Mouse (Mus musculus): ENCODE measurements around the gene Hk3.

The Hk3 gene

DNA sequence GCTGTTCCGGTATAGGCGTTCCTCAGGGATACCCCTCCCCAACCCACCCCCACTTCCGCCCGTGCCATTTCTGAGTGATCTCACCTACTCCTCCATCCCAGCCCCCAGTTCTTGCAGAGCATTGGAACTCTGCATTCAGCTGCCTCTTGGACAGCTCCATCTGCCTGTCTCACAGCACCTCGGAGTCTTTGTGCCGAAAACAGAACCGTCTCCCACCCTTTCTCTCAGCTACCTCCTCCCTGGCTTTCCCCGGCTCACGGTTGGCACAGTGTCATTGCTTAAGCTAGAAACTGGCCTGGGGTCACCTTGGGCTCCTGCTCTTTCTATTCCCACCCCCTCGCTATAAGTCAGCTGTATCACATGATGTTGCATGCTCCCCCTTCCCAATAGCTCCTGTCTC, 20.8 kb downstream of the Hk3 start:
- DNase-seq, result no peak

DNA sequence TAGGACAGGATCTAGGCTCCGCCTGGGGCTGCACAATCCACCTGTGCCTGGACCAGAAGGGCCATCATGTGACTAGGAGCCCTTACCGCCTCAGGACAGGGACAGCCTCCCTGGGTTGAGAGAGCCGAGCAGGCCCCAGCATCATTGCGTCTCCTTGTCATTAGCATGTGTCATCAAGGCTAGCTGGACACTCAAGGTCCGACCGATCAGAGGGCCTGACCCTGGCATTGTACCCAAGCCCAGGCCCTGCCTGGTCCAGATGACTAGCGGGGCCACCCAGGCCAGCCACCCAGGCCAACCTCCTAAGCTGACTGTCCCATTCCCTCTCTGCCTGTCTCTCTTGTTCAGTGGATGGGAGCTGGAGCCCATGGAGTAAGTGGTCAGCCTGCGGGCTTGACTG, 23.6 kb downstream of the Hk3 start:
- DNase-seq, result no peak

DNA sequence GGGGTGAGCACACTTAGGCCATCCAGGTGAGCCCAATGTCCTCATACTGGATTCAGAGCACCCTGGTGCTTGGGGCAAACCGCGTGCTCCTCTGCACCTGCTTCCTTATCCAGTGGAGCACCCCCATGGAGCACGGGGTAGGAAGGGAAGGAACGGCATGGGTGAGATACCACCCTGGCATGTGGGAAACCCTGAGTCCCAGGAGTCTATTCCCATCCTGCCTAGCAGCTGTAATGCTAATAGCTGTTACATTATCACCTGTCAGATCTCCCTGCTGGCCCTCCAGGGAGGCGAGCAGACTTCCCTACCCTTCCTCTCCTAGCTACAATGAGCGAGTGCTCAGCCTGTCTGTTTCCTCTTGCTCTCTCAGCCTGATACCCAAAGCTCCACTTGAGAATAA, 26.0 kb downstream of the Hk3 start:
- no peak for DNase-seq

DNA sequence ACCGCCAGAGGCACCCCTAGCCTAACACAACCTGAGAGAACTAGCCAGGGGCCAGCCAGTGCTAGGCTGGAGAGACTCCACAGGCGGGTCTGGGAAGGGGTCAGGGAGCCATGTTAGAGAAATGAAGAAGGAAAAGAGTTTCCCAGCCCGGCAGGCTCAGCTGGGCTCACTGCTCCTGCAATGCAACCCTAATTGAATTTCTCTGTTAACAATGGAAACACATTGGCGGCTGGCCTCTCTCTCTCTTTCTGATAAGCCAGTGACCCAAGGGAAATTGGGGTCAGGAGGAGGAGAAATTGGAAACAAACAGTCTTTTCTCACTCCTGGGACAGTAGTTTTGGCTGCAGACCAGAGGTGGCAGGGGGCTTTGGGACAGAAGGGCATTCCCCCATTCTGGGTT, 26.6 kb downstream of the Hk3 start:
- no peak for DNase-seq

DNA sequence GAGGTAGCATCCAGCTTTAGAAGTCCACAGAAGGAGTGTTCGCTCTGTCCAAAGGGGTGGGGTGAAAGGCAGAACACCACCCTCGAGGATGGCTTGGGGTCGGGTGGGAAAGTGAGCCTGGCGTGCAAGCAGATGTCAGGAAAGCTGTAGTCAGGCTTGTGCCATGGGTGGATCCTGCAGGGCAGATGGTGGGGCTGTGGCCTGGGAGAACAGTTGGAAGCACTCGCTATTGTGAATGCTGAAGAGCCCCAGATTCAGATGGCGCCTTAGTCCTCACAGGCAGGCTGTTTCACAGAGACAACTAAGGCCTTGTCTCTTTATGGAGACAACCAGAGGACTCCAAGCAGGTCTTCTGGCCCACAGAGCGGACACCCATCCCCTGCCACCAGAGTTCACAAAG, 29.0 kb downstream of the Hk3 start:
- no peak for DNase-seq

DNA sequence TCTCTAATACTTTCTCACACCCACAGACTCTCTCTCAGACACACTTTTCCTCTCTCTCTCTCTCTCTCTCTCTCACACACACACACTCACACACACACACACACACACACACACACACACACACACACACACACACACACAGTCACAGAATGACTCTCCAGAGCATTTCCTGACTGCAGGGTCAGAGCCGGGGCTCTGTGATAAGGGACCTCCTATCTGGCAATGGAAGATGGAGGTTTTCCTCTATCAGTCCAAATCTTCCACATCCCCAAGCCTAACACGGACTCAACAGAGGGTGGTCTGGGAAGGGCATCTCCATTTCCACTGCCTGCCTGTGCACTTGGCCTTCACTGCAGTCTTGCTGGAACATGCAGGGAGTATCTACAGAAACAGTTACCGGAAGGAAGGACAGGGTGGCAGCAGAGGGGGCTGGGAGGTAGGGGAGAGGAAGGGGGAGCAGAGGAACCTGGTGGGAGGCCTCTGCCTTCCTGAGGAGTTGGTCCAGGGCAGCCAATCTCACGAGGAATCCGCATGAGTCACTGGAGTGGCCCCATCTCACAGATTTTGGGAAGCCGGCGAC, 32.9 kb downstream of the Hk3 start:
- no peak for DNase-seq

DNA sequence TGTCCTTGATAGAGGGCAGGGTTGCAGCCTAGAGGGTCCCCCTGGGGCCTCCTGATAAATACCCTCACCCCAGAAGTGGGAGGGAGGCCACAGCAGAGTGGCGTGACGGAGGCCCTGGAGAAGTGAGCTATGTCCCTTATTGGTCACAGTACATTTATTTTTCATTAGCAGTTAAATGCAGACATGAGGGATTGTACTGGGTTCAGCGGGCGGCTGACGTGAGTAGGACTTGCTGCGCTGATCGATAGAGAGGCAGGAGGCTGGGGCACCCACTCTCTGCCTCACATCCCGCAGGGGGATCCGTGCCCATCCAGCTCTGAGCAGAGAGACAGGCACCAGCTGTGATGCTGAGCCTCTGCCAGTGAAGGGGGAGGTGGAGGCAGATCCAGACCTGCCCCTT, 33.8 kb downstream of the Hk3 start:
- DNase-seq, result no peak

DNA sequence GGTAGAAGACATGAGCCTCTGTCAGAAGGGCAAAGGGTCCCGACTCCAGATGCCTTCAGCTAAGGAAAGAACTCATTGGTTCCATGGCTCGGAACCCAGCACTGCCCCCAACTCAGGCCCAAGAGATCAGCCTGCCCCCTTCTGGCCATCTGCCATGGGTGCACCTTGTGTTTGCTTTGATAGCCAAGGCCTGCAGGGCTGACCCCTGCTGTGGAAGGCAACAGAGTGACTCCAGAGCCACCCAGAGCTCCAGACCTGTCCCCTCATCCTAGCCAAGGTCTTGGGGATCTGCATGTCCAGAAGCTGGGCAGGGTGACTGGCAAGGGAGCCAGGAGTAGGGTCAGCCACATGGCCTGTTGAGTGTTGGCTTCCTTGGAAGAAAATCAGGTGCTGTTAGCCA, 37.6 kb downstream of the Hk3 start:
- no peak for DNase-seq

DNA sequence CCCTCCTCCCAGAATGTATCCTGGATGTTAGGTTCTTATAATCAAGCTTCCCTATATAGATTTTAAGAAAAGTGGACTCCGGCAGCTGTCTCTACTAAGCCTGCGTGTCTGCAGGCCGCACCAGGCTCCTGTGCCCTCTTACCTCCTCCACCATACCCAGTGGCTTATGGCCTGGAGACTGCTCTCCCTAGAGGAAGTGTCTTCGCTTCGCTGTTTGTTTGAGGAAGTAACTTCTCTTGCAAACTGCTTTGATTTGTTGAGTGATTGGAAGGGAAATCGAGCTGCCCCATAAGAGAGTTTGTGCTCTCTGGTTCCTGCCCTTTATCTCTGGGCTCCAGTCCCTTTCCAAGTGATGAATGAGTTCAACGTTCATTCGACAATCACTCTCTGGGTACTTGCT, 38.2 kb downstream of the Hk3 start:
- no peak for DNase-seq

DNA sequence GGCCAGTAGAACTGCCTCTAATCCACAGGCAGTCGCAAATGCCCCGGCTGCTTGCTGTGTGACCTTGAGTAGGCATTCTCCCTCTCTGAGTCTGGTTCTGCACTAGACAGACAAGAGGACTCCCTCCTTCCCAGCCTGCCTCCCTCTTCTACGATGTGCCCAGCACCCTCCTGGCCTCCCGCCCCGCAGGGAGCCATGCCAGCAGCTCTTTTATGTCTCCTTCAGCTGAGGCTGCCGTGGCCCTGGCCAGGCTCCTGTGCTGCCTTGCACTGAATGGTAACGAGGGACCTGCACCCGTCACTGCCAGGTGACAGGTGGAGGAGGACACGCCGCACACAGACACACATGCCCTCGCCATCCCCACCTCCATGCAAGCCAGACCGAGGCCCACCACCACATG, 40.2 kb downstream of the Hk3 start:
- DNase-seq, result no peak

DNA sequence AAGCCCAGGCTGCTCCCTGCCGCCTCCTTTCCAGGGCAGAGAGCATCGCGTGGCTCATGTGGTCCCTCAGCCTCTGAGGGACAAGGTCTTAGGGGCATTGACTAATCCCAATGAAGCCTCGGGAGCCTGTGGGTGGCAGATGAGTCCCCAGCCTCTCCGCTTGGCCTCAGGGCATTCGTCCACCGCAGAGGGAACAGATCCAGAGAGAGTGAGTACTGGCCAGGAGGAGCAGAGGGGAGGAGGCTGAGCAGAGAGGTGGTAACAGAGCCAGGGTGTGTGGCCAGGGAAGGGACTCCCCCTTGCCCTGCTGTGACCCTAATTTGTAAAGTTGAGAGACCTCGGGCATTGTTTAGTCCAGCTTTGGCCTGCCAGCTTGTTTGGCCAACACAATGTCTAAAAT, 42.4 kb downstream of the Hk3 start:
- no peak for DNase-seq

DNA sequence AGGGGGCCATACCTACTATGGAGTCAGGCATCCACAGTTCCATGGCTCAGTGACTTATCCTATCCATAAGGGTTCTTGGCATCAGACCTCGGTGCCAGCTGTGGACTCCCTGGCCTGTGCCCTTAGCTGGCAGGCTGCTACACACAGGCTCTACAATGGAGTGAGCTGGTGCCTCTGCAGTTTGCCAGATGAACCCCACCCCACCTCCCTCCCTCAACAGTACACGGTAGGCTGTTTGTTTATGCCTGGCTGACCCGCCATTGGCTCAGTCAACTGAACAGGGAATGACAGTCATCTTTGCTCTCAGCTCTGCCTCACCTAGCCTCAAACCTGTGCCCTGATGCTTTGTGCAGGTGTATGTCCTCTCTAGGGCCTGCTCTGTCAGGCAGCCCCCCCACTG, 45.6 kb downstream of the Hk3 start:
- no peak for DNase-seq

DNA sequence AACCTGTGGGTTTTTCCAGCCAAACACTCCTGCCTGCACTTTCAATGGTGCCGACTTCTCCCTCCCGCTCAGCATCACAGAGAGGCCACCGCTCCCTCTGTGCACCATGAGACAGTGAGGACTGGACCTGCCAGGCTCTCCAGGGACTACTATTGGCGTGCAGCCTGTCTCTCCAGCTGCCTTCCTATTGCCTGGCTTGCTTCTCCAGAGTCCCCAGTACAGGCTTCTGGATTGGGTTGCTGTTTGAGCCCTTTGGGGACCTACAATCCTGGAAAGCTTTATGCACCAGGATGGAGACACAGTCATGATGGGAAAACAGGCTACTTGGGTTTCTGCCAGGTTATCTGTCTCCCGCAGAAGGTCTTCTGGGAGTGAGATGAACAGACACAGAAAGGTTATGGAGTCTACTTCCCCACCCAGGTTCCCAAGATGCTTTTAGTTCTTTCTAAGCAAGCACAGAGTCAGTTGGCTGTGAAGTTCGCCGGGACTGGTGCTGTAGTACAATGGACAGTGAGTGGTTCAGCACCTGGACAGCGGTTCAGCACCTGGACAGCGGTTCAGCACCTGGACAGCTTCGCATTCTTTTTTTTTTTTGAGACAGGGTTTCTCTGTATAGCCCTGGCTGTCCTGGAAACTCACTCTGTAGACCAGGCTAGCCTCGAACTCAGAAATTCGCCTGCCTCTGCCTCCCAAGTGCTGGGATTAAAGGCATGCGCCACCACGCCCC, 50.5 kb downstream of the Hk3 start:
- peak; percentile 67 for DNase-seq

DNA sequence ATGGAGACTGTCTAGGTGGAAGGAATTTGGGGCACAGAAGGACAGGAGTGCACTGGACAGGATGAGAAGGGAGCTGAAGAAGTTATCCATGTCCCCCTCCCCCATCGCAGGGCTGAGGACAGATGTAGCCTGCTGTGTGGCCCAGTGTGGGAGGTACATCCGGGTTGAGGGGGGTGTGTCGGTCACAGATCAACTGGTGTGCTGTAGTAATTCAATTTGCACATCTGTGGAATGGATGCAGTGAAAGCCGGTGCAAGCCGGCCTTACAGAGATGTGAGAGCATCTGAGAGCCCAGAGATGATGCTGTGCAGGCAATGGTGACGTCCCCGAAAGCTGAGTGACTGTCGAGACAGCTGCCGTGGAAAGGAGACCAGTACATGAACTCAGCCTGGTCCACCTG, 51.7 kb downstream of the Hk3 start:
- DNase-seq, result no peak

DNA sequence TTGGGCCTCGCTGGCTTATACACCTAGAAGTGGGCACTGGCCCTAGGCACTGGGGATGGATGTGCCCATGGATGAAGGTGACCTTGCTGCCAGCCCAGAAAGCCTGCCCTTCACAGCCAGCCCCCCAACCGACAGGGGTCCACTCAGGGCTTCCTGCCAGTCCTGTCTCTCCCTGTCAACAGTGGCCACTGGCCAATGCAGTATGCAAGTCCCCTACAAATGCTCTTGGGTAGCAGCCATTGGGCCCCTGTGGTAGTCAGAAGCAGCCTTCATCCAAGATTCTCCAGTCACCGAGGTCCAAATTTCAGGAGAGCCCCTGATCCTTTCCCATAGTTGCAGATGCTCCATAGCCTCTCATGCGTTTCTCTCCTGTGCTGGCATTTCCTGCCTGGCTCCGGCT, 52.5 kb downstream of the Hk3 start:
- DNase-seq, result no peak

DNA sequence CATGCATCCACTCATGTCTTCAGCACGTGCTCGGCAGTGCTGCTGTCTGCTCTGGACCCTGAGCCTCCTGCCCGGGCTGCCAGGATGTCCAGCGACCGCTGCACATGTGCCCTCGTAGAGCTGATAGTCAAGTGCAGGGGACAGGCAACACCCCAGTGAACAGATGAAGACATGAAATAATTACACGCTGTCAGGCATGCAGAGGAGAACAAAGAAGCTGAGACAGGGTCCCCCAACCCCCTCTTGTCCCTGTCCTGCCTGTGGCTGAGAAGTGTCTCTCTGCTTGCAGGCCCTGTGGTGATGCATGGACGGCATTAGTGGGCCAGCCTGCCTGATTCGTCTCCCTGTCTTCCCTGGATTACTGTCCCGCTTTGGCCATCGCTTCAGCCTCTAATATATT, 53.7 kb downstream of the Hk3 start:
- no peak for DNase-seq

DNA sequence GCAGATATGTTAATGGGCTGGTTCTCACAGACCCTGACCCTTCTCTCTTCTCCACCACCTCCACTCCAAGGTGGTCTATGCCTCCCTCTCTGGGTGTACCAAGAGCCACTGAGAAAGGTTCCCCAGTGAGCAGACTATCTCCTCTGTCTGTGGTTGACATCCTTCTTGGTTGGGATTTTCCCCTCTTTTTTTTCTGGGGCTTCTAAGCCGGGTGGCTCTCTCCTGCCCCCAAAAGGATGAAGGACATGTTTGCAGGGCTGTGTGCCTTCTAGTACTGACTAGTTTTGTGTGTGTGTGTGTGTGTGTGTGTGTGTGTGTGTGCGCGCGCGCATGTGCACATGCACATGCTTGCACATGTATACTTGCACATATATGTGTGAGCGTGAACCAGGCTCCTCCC, 55.9 kb downstream of the Hk3 start:
- no peak for DNase-seq

DNA sequence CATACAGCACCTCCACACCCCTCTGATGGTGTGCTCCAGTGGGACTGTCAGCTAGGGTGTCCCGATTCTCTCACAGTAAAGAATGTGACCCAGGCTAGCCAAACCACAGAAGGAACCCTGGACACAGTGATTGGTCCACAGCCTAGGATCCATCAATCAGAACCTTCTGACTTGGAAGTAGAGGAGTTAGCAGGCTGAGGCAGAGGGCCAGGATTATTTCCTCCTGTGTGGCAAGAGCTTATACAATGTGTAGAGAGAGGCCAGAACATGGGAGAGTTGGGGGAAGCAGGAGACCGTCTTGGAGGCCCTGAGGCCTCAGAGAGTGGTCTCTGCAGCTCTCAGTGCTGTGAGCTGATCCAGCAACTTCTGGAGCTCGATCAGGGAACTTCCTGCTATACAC, 60.7 kb downstream of the Hk3 start:
- no peak for DNase-seq

DNA sequence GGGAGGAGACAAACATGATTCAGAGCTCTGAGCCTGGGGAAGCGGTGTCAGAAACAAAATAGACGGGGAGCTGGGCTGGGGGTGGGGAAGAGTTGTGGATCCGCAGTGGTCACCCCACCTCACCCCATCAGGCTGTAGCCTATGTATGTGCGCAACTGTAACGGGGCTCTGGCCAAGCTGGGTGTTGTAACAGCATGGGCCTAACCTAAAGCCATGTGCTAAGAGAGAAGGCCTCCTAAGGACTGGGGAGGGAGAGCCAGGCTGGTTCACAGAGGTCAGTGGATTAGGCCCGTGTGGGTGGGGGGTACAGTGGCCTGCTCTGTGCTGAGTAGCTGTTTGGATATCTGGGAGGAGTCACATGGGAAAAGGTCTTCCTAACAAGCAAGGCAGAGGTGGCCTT, 61.3 kb downstream of the Hk3 start:
- DNase-seq, result no peak

DNA sequence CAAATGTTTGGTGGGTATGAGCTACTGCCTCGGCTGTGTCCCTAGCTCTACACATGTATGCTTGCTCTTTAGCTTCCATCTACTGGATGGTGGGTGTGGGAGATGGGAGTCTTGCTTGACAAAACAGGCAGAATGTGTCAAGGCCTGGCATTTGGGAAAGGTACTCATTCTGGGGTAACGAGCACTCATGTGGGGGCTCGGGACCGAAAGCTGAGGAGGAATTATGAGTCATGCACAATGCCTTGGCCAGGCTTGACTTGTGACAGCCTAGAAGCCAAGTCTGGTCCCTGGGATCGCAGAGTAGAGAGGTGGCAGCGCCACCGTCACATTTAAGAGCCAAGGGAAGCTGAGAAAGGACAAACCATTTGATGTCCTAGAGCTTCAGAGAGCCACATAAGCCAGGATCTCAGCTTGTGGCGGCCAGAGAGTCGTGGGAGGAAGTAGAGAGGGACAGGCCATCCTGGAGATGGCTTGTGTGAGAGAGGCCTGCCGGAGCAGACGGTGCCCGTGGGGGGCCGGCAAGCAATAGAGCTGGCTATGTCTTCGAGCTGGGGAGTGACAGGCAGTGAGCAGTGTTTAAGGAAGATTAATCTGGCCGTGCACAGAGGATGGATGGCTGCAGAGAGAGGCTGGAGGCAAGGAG, 62.0 kb downstream of the Hk3 start:
- DNase-seq, result no peak

DNA sequence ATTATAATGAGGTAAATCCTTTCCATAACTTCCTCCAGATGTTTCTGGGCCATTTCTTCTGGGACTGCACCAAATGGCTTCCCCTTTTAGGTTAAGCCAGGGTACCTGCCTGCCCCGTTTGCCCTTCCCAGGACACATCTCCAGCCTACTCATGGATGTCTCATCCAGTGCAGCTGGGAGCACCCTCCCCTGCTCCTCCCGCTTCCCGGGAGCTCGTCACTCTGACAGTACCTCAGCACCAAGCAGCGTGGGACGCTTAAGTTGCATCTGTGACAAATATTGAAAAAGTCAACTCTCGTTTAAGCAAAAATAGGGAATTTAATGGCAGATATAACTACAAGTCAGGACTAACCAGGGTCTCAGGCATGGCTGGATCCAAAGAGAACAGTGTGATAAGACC, 63.9 kb downstream of the Hk3 start:
- DNase-seq, result no peak
